Mouse (Mus musculus): ENCODE measurements at regions not wholly inside any gene's neighbourhood (a gene's known extent, or its start where the extent isn't known, plus 50 kb on each side); places are given as distances from the start of the nearest gene placed in this dataset.
"Not testable (repeated sequence)": the region's sequence is repeated elsewhere in the genome, so short reads cannot be mapped to it uniquely, and the experiment has no call there.

DNA sequence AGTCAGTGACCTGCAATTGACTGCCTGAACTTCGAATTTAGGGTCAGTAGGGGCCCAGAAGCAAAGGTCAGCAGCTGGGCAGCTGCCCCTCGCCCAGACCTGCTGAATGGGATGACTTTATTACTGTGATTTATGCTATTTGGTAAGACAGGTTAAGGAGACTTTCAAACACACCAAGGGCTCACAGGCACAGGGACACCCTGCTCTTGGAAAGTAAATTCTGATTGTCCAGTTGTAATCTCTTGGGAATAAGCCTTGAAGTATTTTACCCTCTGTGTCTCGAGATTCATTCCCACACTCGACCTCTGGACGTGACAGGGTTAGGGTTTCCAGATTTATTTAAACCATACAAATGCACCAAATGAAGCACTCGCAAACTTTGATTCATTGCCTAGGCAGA, 672.4 kb upstream of the Nr2f1 start:
- whole genome bisulfite sequencing, result 62% methylated on average over 6 of the region's 6 CpGs
- no peak overlapping the region for H3K27ac ChIP-seq (ENCODE audit: low read length)
- ATAC-seq, result no peak
- no peak overlapping the region for H3K4me3 ChIP-seq (ENCODE audit: low read depth, low read length)
- no peaks in the 10 kb centered on the region for H3K9me3 ChIP-seq (replicated peaks; ENCODE audit: control insufficient read depth, low read length, poor library complexity, severe bottlenecking)
- no peak overlapping the region for H3K4me2 ChIP-seq (ENCODE audit: low read length)
- H3K27me3 ChIP-seq (ENCODE audit: control insufficient read depth, insufficient read depth, low read depth, low read length), result no peaks in the 10 kb centered on the region
- H3K36me3 ChIP-seq (ENCODE audit: control insufficient read depth, insufficient read depth, low read length), result no peaks in the 10 kb centered on the region
- no peak overlapping the region for H3K9ac ChIP-seq (ENCODE audit: low read depth, low read length)
- H3K4me1 ChIP-seq (ENCODE audit: control insufficient read depth, insufficient read depth, low read length), result no peaks in the 10 kb centered on the region

DNA sequence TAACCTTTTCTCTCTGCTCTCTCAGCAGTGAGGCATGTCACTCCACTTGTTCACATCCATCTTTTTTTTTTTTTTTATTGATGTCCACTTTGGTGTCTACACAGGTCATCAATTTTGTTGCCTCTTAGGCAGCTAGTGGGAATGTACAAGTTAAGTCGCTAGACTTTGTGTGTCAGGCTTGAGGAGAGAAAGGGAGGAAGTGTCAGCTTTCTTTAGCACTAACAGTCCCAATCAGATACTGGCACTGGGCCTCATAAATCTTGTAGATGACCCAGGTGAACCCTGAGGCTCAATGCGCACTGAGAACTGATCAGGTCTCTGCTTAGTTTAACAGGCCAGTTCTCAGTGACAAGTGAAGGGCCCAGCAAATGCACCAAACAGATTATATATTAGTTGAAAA, 671.7 kb upstream of the Nr2f1 start:
- ATAC-seq, result no peak
- H3K36me3 ChIP-seq (ENCODE audit: control insufficient read depth, insufficient read depth, low read length), result no peaks in the 10 kb centered on the region
- no peak overlapping the region for H3K9ac ChIP-seq (ENCODE audit: low read depth, low read length)
- no peaks in the 10 kb centered on the region for H3K9me3 ChIP-seq (replicated peaks; ENCODE audit: control insufficient read depth, low read length, poor library complexity, severe bottlenecking)
- H3K4me2 ChIP-seq (ENCODE audit: low read length), result no peak overlapping the region
- H3K27me3 ChIP-seq (ENCODE audit: control insufficient read depth, insufficient read depth, low read depth, low read length), result no peaks in the 10 kb centered on the region
- H3K4me3 ChIP-seq (ENCODE audit: low read depth, low read length), result no peak overlapping the region
- no peak overlapping the region for H3K27ac ChIP-seq (ENCODE audit: low read length)
- H3K4me1 ChIP-seq (ENCODE audit: control insufficient read depth, insufficient read depth, low read length), result no peaks in the 10 kb centered on the region
- WGBS, result 97% methylated on average over 2 of the region's 2 CpGs

DNA sequence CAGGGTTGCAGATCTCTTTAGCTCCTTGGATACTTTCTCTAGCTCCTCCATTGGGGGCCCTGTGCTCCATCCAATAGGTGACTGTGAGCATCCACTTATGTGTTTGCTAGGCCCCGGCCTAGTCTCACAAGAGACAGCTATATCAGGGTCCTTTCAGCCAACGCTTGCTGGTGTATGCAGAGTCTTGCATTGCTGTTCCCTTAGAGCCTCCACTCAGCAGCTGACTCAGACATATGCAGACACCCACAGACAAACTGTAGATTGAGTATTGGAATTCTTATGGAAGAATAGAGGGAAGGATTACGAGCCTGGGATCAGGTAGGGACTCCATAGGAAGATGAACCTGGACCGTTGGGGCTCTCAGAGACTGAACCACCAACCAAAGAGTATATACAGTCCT, 624.8 kb upstream of the Nr2f1 start:
- WGBS, result 95% methylated on average over 4 of the region's 4 CpGs
- ATAC-seq; H3K27ac ChIP-seq (ENCODE audit: low read length); H3K27me3 ChIP-seq (ENCODE audit: control insufficient read depth, insufficient read depth, low read depth, low read length); H3K4me1 ChIP-seq (ENCODE audit: control insufficient read depth, insufficient read depth, low read length); H3K9ac ChIP-seq (ENCODE audit: low read depth, low read length); H3K4me2 ChIP-seq (ENCODE audit: low read length); H3K4me3 ChIP-seq (ENCODE audit: low read depth, low read length); H3K36me3 ChIP-seq (ENCODE audit: control insufficient read depth, insufficient read depth, low read length); H3K9me3 ChIP-seq (replicated peaks; ENCODE audit: control insufficient read depth, low read length, poor library complexity, severe bottlenecking): not testable (repeated sequence)

DNA sequence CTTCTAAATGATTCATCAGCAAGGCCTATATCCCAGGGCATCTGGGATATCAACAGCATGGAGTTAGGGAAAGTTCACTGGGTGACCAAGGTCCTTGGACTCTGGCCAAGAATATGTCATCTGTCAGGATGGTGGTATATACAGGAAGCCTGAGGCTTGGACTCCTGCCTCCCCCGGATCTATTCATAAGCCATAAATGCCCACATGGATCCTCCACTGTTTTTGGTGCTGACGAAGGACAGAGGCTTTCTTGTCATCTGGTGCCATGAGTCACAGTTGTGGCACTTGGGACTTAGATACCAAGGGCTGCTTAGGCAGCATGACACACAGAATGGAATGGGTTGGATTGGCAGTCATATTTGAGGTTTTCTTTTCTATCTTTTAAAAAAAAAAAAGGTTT, 610.1 kb upstream of the Nr2f1 start:
- Histone ChIP-seq H3K9me3 (replicated peaks; ENCODE audit: control insufficient read depth, low read length, poor library complexity, severe bottlenecking) (no peaks in the 10 kb centered on the region), H3K4me3 (ENCODE audit: low read depth, low read length) (no peak overlapping the region), H3K27ac (ENCODE audit: low read length) (no peak overlapping the region), H3K9ac (ENCODE audit: low read depth, low read length) (no peak overlapping the region), H3K27me3 (ENCODE audit: control insufficient read depth, insufficient read depth, low read depth, low read length) (no peaks in the 10 kb centered on the region), H3K4me1 (ENCODE audit: control insufficient read depth, insufficient read depth, low read length) (no peaks in the 10 kb centered on the region), H3K36me3 (ENCODE audit: control insufficient read depth, insufficient read depth, low read length) (no peaks in the 10 kb centered on the region), H3K4me2 (ENCODE audit: low read length) (no peak overlapping the region)
- WGBS, result 48% methylated on average over 2 of the region's 2 CpGs
- ATAC-seq, result no peak

DNA sequence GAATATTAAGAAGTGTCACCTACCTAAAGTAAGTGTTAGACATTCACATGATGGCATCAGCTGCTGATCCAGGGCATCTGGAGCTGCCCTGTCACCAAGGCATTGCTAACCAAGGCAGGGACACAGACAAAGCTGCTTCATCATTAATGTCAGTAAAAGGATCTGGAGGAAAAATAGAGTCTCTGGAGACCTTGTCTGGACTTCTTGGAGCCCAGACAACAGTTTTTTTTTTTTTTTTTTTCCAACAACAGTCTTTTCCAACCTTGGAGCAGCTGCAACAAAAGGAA, 603.2 kb upstream of the Nr2f1 start:
- Histone ChIP-seq H3K4me1 (ENCODE audit: control insufficient read depth, insufficient read depth, low read length) (no peaks in the 10 kb centered on the region), H3K9me3 (replicated peaks; ENCODE audit: control insufficient read depth, low read length, poor library complexity, severe bottlenecking) (no peaks in the 10 kb centered on the region), H3K9ac (ENCODE audit: low read depth, low read length) (no peak overlapping the region), H3K36me3 (ENCODE audit: control insufficient read depth, insufficient read depth, low read length) (no peaks in the 10 kb centered on the region), H3K27me3 (ENCODE audit: control insufficient read depth, insufficient read depth, low read depth, low read length) (no peaks in the 10 kb centered on the region), H3K4me2 (ENCODE audit: low read length) (no peak overlapping the region), H3K4me3 (ENCODE audit: low read depth, low read length) (no peak overlapping the region), H3K27ac (ENCODE audit: low read length) (no peak overlapping the region)
- ATAC-seq, result no peak

DNA sequence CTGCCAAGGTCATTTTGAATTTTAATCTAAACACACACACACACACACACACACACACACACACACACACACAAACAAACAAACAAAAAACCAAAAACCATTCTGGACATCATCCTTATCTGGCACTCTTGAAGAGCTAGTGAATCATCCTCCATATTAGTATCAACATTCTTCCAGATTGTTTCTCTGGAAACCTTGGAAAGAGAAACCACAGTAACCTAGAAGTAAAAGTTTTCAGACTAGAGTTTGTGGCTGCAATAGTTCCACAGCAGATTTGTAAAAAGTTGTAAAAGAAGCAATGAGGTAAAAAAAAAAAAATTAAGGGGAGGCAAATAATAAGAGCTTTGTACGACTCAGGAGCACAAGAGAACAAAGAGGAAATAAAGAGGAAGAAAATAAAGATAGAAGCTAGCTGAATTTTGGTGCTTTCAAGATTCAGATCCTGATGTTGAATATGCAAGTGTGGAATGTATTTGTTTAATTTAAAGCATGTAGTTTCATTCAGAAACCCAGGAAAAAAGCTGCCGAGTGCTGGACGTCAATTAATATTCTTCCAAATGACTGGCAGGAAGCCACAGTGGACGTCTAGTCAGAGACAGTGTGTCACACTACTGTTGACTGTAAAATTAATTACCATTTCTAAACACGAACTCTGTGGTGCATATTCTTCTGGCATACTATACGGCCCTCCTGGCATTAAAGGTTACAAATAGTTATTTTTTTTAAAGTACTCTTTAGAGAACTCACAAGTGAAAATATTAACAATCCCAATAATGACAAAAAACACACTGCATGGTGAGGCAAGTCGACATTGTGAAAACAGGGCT, 602.7 kb upstream of the Nr2f1 start:
- H3K9me3 ChIP-seq (replicated peaks; ENCODE audit: control insufficient read depth, low read length, poor library complexity, severe bottlenecking), result no peaks in the 10 kb centered on the region
- H3K27ac ChIP-seq (ENCODE audit: low read length), result no peak overlapping the region
- no peaks in the 10 kb centered on the region for H3K36me3 ChIP-seq (ENCODE audit: control insufficient read depth, insufficient read depth, low read length)
- 50% methylated on average over 7 of the region's 7 CpGs for WGBS
- no peak overlapping the region for H3K9ac ChIP-seq (ENCODE audit: low read depth, low read length)
- no peak overlapping the region for H3K4me3 ChIP-seq (ENCODE audit: low read depth, low read length)
- ATAC-seq, result no peak
- H3K4me1 ChIP-seq (ENCODE audit: control insufficient read depth, insufficient read depth, low read length), result no peaks in the 10 kb centered on the region
- no peak overlapping the region for H3K4me2 ChIP-seq (ENCODE audit: low read length)
- no peaks in the 10 kb centered on the region for H3K27me3 ChIP-seq (ENCODE audit: control insufficient read depth, insufficient read depth, low read depth, low read length)

DNA sequence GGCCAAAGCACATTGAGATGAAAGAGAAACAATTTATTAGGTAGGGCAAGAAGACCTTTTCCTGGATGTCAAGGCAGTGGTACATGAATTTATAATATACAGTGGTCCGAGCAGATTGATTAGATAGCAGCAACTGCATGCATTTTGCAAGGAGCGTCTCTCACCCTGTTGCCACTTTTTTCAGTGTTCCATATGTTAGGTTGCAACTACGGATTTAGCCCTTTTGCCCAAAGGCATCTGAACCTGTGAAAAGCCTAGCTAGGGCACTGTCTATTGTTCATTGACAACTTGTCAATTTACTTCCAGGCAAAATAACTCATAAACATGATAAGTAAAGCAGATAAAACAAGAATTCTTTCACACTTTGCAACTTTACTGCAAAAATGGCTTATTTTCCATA, 600.1 kb upstream of the Nr2f1 start:
- H3K9ac ChIP-seq (ENCODE audit: low read depth, low read length), result no peak overlapping the region
- WGBS, result 82% methylated on average over 3 of the region's 3 CpGs
- no peaks in the 10 kb centered on the region for H3K27me3 ChIP-seq (ENCODE audit: control insufficient read depth, insufficient read depth, low read depth, low read length)
- no peak overlapping the region for H3K27ac ChIP-seq (ENCODE audit: low read length)
- no peaks in the 10 kb centered on the region for H3K9me3 ChIP-seq (replicated peaks; ENCODE audit: control insufficient read depth, low read length, poor library complexity, severe bottlenecking)
- no peaks in the 10 kb centered on the region for H3K4me1 ChIP-seq (ENCODE audit: control insufficient read depth, insufficient read depth, low read length)
- H3K4me2 ChIP-seq (ENCODE audit: low read length), result no peak overlapping the region
- no peaks in the 10 kb centered on the region for H3K36me3 ChIP-seq (ENCODE audit: control insufficient read depth, insufficient read depth, low read length)
- no peak overlapping the region for H3K4me3 ChIP-seq (ENCODE audit: low read depth, low read length)
- ATAC-seq, result no peak

DNA sequence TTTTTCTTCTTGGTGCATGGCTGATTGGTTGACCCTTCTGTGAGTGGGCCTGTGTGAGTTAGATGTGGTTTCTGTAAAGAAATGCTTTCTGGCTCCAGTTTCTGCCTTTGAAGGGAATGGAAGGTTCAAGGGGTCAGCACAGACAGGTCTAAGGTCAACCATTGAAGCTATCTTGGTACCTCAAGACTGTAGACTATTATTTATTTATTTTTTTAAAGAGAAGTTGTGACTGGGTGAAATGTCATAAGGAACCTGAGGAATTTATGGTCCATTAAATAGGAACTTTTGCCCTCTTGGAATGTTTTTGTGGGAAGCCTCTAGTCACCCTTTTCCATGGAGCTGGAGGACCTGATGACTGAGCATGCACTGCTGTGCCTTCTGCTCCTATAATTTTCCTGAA, 595.7 kb upstream of the Nr2f1 start:
- Histone ChIP-seq H3K27me3 (ENCODE audit: control insufficient read depth, insufficient read depth, low read depth, low read length) (no peaks in the 10 kb centered on the region), H3K4me1 (ENCODE audit: control insufficient read depth, insufficient read depth, low read length) (no peaks in the 10 kb centered on the region), H3K9ac (ENCODE audit: low read depth, low read length) (no peak overlapping the region), H3K9me3 (replicated peaks; ENCODE audit: control insufficient read depth, low read length, poor library complexity, severe bottlenecking) (no peaks in the 10 kb centered on the region), H3K27ac (ENCODE audit: low read length) (no peak overlapping the region), H3K4me2 (ENCODE audit: low read length) (no peak overlapping the region), H3K4me3 (ENCODE audit: low read depth, low read length) (no peak overlapping the region), H3K36me3 (ENCODE audit: control insufficient read depth, insufficient read depth, low read length) (no peaks in the 10 kb centered on the region)
- ATAC-seq, result no peak

DNA sequence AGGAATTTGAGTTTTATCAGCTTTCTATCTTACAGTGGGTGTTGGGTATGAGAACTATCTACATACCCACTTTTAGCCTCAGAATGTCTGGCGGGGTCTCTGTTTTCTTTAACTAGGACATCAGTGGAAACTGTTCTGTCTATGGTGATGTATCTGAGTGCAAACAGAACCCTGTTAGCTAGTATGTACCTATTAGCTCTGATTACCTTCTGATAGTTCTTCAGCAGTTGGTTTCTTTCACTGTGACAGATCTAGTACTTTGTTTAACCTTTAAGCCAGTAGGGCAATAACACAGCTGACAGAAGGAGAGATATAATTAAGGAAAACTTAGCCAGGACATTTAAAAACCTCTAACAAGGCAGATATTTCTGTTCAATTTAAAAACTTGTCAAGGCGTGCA, 584.7 kb upstream of the Nr2f1 start:
- ATAC-seq, result no peak
- Histone ChIP-seq H3K4me2 (ENCODE audit: low read length) (no peak overlapping the region), H3K27ac (ENCODE audit: low read length) (no peak overlapping the region), H3K9me3 (replicated peaks; ENCODE audit: control insufficient read depth, low read length, poor library complexity, severe bottlenecking) (no peaks in the 10 kb centered on the region), H3K4me1 (ENCODE audit: control insufficient read depth, insufficient read depth, low read length) (no peaks in the 10 kb centered on the region), H3K9ac (ENCODE audit: low read depth, low read length) (no peak overlapping the region), H3K27me3 (ENCODE audit: control insufficient read depth, insufficient read depth, low read depth, low read length) (no peaks in the 10 kb centered on the region), H3K4me3 (ENCODE audit: low read depth, low read length) (no peak overlapping the region), H3K36me3 (ENCODE audit: control insufficient read depth, insufficient read depth, low read length) (no peaks in the 10 kb centered on the region)
- WGBS, result 92% methylated on average over 2 of the region's 2 CpGs

Data from midbrain, embryonic 16.5 days (tissue).